Mouse (Mus musculus) kidney, embryonic 16.5 days (tissue): ENCODE results near the gene Ccdc114. TPM values are rescaled to one million over a fixed set of nuclear protein-coding genes. Genes with fewer than 3 reads are reported as not detected.
"Not testable (repeated sequence)": the region's sequence is repeated elsewhere in the genome, so short reads cannot be mapped to it uniquely, and the experiment has no call there.

Source experiments
- ATAC-seq: fragments of 200-750 bp; cut with Nextera tagmentation; 2 replicates; pipeline ENCODE4 v1.8.0; 2017; ENCODE audit warnings: moderate TSS enrichment; ENCODE audit not compliant: low FRiP score, low TSS enrichment
- H3K27ac ChIP-seq: fragments of 300-500 bp; sonication (generic); 2 replicates; pipeline ENCODE4 v1.5.1; 2014; ENCODE audit warnings: low read length
- H3K27me3 ChIP-seq: fragments of 300-500 bp; sonication (generic); 2 replicates; pipeline ENCODE4 v1.6.1; 2014; ENCODE audit warnings: low read length, control low read depth, mixed read lengths; ENCODE audit not compliant: insufficient read depth
- H3K36me3 ChIP-seq: fragments of 300-500 bp; sonication (generic); 2 replicates; pipeline ENCODE4 v1.6.1; 2014; ENCODE audit warnings: low read length, control low read depth, mixed read lengths; ENCODE audit not compliant: insufficient read depth
- H3K4me1 ChIP-seq: fragments of 300-500 bp; sonication (generic); 2 replicates; pipeline ENCODE4 v1.6.1; 2014; ENCODE audit warnings: low read length, control low read depth, mixed read lengths; ENCODE audit not compliant: insufficient read depth
- H3K4me2 ChIP-seq: fragments of 300-500 bp; sonication (generic); replicated peaks from 2 replicates; pipeline ENCODE4 v1.6.1; 2014; ENCODE audit warnings: low read depth, low read length
- H3K4me3 ChIP-seq: fragments of 300-500 bp; sonication (generic); 2 replicates; pipeline ENCODE4 v1.5.1; 2014; ENCODE audit warnings: mild to moderate bottlenecking, low read length
- H3K9ac ChIP-seq: fragments of 300-500 bp; sonication (generic); replicated peaks from 2 replicates; pipeline ENCODE4 v1.6.1; 2014; ENCODE audit warnings: low read length
- H3K9me3 ChIP-seq: fragments of 300-500 bp; sonication (generic); 2 replicates; pipeline ENCODE4 v1.6.1; 2016; ENCODE audit warnings: low read length, control low read depth
- WGBS: fragments of 180-500 bp; shearing (Covaris S2); extraction: QIAGEN DNeasy Blood & Tissue Kit; methylation state at CpG from one replicate; pipeline ENCODE4 v1.1.7; 2014; 5-methylcytosine and 5-hydroxymethylcytosine counted together
- polyA plus RNA-seq: library from polyadenylated mRNA; unstranded; fragments of >200 nt; fragmentation: Nextera tagmentation; extraction: Ambion mirVana; gene quantifications from 2 replicates; pipeline ENCODE4 v1.2.1, GENCODE M21; 2015

Ccdc114 gene
- polyA plus RNA-seq: 11.7 and 11.8 TPM in 2 replicates

GRCm38 (mm10) chr7:45923762-45924428 lies at the start of gene Ccdc114:
Ccdc114 (plus strand) TSS chr7:45924072.
- Histone ChIP-seq H3K27ac (peak within 1 kb of the TSS; percentile 97), H3K4me2 (peak within 1 kb of the TSS; percentile 68), H3K27me3 (no peaks in the 10 kb centered on the region), H3K4me1 (peaks cover 47% of the 10 kb centered on the region), H3K36me3 (0 out of 2 replicates have a peak, but pooled peaks cover 2% of the 10 kb centered on the region), H3K9ac (peak within 1 kb of the TSS; percentile 65), H3K9me3 (no peaks in the 10 kb centered on the region), H3K4me3 (peak within 1 kb of the TSS; percentile 53)
- ATAC-seq: peak; percentile 86
- 4% methylated on average over 24 of the region's 24 CpGs for WGBS

GRCm38 (mm10) chr7:45876895-45877294 lies 47.0 kb upstream of the Ccdc114 start:
- H3K27me3 ChIP-seq: no peaks in the 10 kb centered on the region
- ATAC-seq: no peak
- H3K36me3 ChIP-seq: peaks cover 71% of the 10 kb centered on the region
- H3K4me1 ChIP-seq: peaks cover 15% of the 10 kb centered on the region
- H3K9me3 ChIP-seq: no peaks in the 10 kb centered on the region
- H3K4me2 ChIP-seq: no peak overlapping the region
- H3K4me3 ChIP-seq: no peak overlapping the region
- H3K27ac ChIP-seq: no peak overlapping the region
- 95% methylated on average over 7 of the region's 7 CpGs for WGBS
- no peak overlapping the region for H3K9ac ChIP-seq

GRCm38 (mm10) chr7:45878278-45878677 lies 45.6 kb upstream of the Ccdc114 start, which contains the start of gene Grin2d:
Grin2d (minus strand) TSS chr7:45878378.
- not testable (repeated sequence) for H3K9ac ChIP-seq, H3K9me3 ChIP-seq, H3K4me3 ChIP-seq, ATAC-seq, H3K27ac ChIP-seq, H3K27me3 ChIP-seq, H3K4me2 ChIP-seq
- WGBS: 91% methylated on average over 1 of the region's 1 CpGs
- Histone ChIP-seq H3K4me1 (peaks cover 15% of the 10 kb centered on the region), H3K36me3 (peaks cover 84% of the 10 kb centered on the region)

- Histone ChIP-seq H3K4me2 (no peak overlapping the region), H3K9me3 (no peaks in the 10 kb centered on the region), H3K9ac (no peak overlapping the region), H3K4me3 (no peak overlapping the region), H3K36me3 (peaks cover 89% of the 10 kb centered on the region), H3K4me1 (no peaks in the 10 kb centered on the region), H3K27ac (no peak overlapping the region), H3K27me3 (no peaks in the 10 kb centered on the region)
- no peak for ATAC-seq
- WGBS: 98% methylated on average over 4 of the region's 4 CpGs
Observed at GRCm38 (mm10) chr7:45880531-45880930, 43.3 kb upstream of the Ccdc114 start.

- peaks cover 88% of the 10 kb centered on the region for H3K36me3 ChIP-seq
- H3K27me3 ChIP-seq: no peaks in the 10 kb centered on the region
- H3K9me3 ChIP-seq: no peaks in the 10 kb centered on the region
- H3K27ac ChIP-seq: no peak overlapping the region
- H3K4me1 ChIP-seq: no peaks in the 10 kb centered on the region
- H3K4me2 ChIP-seq: no peak overlapping the region
- 94% methylated on average over 2 of the region's 2 CpGs for WGBS
- no peak overlapping the region for H3K9ac ChIP-seq
- H3K4me3 ChIP-seq: no peak overlapping the region
- no peak for ATAC-seq
Observed at GRCm38 (mm10) chr7:45881011-45881410, 42.9 kb upstream of the Ccdc114 start.

- 35% methylated on average over 3 of the region's 3 CpGs for WGBS
- Histone ChIP-seq H3K27ac (no peak overlapping the region), H3K27me3 (no peaks in the 10 kb centered on the region), H3K4me2 (no peak overlapping the region), H3K36me3 (peaks cover 36% of the 10 kb centered on the region), H3K9ac (no peak overlapping the region), H3K4me1 (no peaks in the 10 kb centered on the region), H3K4me3 (no peak overlapping the region), H3K9me3 (no peaks in the 10 kb centered on the region)
- ATAC-seq: no peak
Observed at GRCm38 (mm10) chr7:45887246-45887645, 36.6 kb upstream of the Ccdc114 start.

GRCm38 (mm10) chr7:45892651-45893050 lies 31.2 kb upstream of the Ccdc114 start:
- WGBS: 77% methylated on average over 2 of the region's 2 CpGs

GRCm38 (mm10) chr7:45895931-45896516 lies 27.8 kb upstream of the Ccdc114 start:
- no peaks in the 10 kb centered on the region for H3K36me3 ChIP-seq
- peak; percentile 26 for ATAC-seq
- H3K9ac ChIP-seq: peak overlapping the region; percentile 42; the same call in 1 of the 2 replicates
- peak overlapping the region; percentile 58 for H3K4me3 ChIP-seq
- 74% methylated on average over 6 of the region's 6 CpGs for WGBS
- H3K9me3 ChIP-seq: no peaks in the 10 kb centered on the region
- H3K4me2 ChIP-seq: peak overlapping the region; percentile 83
- peaks cover 6% of the 10 kb centered on the region for H3K4me1 ChIP-seq
- H3K27ac ChIP-seq: peak overlapping the region; percentile 57; the same call in 1 of the 2 replicates
- no peaks in the 10 kb centered on the region for H3K27me3 ChIP-seq

More at GRCm38 (mm10) chr7:45892651-45893050, 31.2 kb upstream of the Ccdc114 start:
- no peak overlapping the region for H3K9ac ChIP-seq
- H3K4me3 ChIP-seq: no peak overlapping the region
- H3K27ac ChIP-seq: no peak overlapping the region
- H3K4me1 ChIP-seq: peaks cover 1% of the 10 kb centered on the region
- no peaks in the 10 kb centered on the region for H3K27me3 ChIP-seq
- no peak overlapping the region for H3K4me2 ChIP-seq
- no peaks in the 10 kb centered on the region for H3K36me3 ChIP-seq
- H3K9me3 ChIP-seq: no peaks in the 10 kb centered on the region
- ATAC-seq: no peak

GRCm38 (mm10) chr7:45896517-45897257 lies 27.2 kb upstream of the Ccdc114 start, which contains the start of the genes Syngr4 and Tmem143:
Syngr4 (minus strand) TSS chr7:45896714.
Tmem143 (plus strand) TSS chr7:45896941.
- under 1% methylated on average over 40 of the region's 40 CpGs for WGBS
- H3K9me3 ChIP-seq: no peaks in the 10 kb centered on the region
- peak within 1 kb of the TSS; percentile 76 for H3K9ac ChIP-seq
- peak; percentile 89 for ATAC-seq
- no peaks in the 10 kb centered on the region for H3K27me3 ChIP-seq
- H3K4me3 ChIP-seq: peak within 1 kb of the TSS; percentile 58
- H3K4me2 ChIP-seq: peak within 1 kb of the TSS; percentile 83
- no peaks in the 10 kb centered on the region for H3K36me3 ChIP-seq
- H3K27ac ChIP-seq: peak within 1 kb of the TSS; percentile 88
- peaks cover 6% of the 10 kb centered on the region for H3K4me1 ChIP-seq
